Mouse (Mus musculus): Measurements from ENCODE around the gene Plekha8.
A peak's percentile ranks its signal among the peaks of the same experiment; 100 is the strongest.

The Plekha8 gene

DNA sequence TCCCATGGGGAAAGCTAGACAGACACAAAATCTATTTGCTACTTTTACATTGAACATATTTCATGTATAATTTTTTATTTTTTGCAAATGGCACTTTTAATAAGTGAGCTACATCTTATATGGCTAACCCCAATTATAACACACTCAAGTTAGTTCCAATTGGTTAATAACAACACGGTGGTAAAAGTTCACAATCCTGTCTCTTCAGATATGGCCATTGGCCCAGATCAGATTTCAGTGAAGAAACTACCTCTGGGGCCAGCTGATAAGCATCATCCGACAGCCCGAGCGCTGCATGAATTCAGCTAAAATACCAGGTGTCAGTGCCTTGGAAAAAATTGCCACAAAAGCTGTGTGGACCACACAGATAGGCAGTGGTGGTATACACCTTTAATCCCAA, 7.2 kb upstream of the Plekha8 start:
- no peak for DNase-seq

DNA sequence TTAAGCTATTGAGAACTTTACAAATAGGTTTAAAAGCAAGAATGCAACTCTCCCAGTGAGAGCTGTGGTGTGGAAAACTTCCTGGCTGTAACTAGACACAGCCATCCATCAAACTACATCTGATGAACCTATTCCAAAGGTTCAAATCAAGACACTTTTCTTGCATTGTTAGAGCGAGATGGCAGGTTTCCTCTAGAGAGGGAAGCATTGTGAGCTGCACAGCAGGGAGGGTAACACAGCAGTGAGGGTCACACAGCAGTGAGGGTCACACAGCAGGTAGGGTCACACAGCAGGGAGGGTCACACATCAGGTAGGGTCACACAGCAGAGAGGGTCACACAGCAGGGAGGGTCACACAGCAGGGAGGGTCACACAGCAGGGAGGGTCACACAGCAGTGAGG, 6.7 kb upstream of the Plekha8 start:
- DNase-seq = no peak

DNA sequence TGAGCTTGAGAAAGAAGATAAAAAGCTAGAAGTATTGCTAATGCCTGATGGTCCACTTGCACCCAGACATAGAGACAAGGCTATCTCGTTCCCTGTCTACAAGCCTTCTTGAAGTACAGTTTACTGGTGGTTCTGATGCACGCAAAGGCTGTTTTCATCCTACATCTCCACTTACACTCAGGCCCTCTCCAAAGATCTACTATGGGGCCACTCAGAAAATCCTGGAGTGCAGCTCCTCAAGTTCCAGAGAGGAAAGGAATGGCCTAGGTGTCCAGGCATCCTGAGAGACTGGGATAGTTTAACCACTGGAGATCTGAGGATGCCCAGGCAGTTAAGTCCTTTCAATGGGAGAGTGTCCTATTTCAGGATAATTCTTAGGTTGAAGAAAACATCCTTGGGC, 4.2 kb upstream of the Plekha8 start:
- DNase-seq = no peak

DNA sequence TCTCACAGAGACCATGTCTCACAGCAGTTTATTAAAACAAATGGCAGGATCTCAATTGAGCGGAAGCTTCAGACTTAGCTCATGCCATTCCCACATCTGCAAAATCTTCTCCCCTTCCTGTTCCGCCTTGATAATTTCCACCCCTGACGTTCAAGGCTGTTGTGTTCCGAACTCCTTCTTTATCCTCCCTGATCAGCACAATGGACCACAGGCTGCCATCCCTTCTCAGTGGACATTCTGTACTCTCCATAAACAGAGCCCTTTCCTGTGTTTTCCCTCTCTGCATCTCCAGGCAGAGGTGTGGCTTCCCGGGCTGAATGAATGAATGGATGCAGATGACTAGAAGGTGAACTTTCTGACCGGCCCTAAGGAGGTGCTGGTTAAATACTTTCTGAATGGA, 3.1 kb upstream of the Plekha8 start:
- no peak for DNase-seq

DNA sequence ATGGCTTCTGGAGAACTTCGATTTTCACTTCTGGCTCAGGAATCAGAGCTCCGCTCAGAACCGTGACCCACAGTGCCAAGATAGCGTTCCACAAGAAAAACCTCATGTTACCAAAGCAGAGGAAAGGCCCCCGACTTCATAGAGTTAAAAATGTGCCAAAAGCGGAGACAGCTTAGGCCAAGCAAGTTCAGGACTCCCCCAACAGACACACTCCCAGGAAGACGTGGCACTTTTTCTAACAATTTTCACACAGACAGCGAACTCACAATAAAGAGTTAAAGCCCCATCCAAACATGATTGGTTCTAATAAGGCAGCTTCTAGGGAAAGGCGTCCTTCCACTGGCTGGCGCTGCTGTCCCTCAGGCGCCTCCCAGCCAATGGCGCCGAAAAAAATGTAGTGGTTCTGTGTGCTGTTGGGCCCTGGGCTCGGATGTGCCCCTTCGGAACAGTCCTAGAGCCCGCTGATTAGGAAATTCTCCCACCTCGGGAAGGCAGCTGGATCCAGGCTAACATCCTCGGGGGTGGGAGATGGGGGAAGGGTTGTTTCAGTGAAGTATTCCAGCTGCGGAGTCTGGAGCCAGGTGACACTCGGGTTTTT, 1.9 kb upstream of the Plekha8 start:
- DNase-seq = peak; percentile 76

DNA sequence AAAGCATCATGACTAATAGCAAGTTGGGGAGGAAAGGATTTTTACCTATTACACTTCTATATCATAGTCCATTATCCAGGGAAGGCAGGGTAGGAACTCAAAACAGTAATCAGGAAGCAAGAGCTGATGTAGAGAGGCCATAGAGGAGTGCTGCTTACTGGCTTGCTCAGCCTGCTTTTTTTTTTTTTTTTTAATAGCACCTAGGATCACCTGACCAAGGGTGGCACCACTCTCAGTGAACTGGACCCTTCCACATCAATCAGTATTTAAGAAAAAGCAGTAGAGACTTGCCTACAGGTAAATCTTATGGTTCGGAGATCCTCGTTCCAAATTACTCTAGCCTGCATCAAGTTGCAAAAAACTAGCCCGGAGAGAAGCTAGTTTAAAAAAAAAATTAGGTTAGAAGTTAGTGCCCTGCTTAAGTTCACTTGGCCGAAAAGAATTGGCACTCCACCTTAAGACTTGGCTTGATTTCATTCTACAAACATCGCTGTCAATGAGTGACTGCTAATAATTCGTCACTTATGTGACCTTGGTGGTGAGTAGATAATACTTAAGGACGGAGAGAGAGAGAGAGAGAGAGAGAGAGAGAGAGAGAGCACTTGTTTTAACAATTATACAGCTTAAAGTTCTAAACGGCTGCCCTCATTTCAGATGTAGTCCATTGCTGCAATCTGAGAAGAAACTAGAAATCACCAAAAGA, 994 bp upstream of the Plekha8 start:
- DNase-seq = no peak

DNA sequence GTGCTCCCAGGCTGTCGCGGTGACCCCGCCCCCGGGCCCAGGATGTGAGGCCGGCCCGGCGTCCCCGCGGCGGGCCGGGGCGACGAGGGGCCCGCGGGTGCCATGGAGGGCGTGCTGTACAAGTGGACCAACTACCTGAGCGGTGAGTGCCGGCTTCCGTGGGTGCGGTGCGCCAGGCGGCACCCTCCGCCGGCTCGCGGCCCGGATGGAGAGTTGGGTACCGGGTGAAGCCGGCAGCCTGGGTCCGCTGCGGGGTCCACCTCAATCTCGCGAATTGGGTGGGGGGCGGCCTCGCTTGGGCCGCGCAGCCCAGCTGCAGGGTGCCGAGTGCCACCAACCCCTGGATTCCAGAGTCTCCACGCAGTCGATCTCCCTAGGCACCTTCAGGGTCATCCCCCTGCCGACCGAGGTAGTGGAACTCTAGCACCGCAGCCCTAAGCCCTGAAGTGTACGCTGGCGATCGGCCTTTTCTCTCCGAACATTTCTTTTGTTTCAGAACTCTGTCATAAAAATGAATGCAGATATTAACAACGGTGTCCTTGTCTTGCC, 493 bp downstream of the Plekha8 start:
- no peak for DNase-seq

DNA sequence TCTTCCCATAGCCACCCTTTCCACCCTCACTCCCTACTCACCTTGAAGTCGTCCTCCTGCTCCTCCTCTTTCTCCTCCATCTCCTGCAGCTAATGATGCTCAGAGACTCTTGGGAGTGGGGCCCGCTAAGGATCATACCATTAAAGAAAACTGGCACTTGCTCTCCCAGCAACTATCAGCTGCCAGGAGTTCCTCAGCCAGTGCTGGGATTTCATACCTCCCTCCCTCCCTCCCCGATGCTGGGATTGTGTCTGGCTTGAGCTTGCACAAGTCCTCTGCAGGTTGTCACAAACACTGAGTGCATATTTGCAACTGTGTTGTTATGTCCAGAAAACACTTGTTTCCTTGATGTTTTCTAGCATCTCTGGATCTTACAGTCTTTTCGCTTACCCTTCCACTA, 2.3 kb downstream of the Plekha8 start, which contains the start of gene Fkbp14:
Gene Fkbp14 (minus strand): TSS at position 101 of the 400 bp plus-strand sequence.
- DNase-seq = no peak

DNA sequence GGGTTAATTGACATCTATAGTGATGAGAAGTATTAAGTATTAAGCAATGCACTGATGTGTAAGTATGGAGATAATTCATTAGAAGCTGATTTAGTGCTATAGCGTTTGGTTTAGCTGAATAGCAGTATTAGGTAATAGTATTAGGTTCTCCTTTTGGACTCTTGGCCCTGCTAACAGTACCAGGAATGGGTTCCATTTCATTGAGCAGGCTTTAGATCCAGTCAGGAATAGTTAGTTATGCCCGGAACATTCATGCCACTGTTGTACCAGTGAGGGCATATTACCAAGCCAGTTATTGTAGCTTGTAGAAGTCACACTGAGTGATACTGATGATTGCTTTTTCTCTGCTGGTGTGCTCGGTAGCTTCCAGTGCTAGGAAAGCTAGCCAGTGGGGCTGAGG, 2.8 kb downstream of the Plekha8 start:
- no peak for DNase-seq

DNA sequence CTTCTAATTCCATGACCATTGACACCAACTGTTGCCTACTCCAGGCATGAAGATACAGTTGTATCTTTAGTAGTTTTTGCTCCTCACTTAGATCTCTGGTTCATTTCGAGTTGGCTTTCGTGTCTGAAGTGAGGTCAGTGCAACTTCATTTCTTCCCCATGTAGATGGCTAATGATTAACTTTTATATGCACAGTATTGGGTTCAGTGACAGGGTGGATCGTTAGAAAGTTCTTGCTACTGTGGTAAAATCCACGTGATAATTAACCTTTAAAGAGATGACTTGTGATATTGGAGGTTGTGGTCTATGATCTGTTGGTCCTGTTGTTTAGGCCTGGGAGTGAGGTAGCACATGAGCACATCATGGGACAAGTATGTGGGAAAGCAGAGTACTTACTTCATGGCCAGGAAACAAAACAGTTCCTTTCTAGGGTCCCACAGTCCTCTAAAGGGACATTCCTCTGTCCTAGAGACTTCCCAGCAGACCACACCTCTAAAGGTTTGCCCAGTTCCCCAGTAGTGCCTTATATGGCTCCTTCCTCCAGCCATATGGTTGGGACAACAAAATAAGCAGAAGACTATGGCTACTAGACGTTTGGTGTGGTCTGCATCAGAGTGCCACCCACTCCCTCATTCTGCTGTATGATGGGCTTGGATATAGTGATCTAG, 5.9 kb downstream of the Plekha8 start:
- no peak for DNase-seq

DNA sequence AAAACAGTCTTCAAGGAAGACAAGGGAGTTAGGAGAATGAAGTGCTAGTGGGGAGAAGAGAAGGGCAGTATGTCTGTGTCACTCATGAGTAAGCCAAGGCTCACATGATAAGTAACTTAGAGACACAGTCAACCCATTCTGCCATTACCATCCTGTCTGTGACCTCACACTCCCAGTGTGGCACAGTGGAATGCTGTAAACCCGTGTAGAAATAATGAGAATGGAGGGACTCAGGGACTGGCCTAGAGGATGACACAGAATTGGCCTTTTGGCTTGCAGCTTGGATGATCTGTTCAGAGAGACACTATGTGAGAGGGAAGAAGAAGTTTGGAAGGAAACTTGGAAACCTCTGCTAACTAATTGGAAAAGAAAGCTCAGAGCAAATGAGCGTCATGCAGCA, 8.0 kb downstream of the Plekha8 start:
- no peak for DNase-seq

DNA sequence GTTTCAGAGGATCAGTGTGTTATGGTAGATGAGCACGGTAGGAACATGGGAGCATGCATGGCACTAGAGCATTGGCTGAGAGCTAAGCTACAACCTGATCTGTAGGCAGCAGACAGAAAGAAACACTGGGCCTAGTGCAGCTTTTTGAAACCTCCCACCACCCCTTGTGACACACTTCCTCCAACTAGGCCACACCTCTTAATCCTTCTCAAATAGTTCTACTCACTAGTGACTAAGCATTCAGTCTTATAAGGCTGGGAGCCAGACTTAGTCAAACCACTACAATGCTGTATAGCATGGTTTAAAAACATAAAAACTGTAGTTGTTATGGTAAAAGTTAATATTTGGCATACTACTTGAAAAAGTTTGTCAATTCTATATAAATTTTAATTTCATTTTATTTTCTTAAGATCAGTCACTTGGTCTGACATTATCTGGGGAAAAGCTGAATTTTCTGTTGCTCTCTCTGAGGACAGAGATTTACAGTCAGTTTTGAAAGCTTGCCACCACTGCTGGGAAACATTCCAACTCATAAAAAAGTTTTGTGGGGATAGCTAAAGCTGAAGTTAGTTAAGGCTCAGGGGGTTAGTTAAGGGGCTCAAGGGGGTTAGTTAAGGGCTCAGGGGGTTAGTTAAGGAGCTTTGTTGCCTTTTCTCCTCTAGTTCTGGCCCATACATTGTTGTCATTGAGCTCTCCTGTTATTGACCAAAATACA, 9.2 kb downstream of the Plekha8 start:
- no peak for DNase-seq

DNA sequence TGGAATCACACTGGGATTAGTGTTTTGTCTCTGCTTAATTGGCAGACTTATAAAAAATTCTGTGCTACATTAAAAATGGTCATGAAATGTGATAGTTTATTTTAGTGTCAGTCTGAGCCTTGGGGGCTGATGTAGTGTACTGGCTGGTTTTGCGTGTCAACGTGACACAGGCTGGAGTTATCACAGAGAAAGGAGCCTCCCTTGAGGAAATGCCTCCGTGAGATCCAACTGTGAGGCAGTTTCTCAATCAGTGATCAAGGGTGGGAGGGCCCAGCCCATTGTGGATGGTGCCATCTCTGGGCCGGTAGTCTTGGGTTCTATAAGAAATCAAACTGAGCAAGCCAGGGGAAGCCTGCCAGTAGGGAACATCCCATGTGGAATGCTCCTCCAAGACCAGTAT, 11.3 kb downstream of the Plekha8 start:
- DNase-seq = no peak

DNA sequence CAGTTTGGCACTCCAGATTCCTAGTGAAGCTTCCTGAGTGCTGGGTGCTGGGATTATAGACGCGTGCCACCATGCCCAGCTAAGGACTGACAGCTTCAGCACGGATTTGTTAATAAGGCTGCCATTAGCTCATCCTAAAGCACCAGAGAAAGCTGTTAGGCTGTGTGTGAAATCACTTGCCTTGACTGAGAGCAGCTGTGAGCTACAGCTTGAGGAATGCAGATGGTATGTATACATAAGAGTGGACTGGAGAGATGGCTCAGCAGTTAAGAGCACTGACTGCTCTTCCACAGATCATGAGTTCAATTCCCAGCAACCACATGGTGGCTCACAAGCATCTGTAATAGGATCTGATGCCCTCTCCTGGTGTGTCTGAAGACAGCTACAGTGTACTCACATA, 22.5 kb downstream of the Plekha8 start:
- no peak for DNase-seq

DNA sequence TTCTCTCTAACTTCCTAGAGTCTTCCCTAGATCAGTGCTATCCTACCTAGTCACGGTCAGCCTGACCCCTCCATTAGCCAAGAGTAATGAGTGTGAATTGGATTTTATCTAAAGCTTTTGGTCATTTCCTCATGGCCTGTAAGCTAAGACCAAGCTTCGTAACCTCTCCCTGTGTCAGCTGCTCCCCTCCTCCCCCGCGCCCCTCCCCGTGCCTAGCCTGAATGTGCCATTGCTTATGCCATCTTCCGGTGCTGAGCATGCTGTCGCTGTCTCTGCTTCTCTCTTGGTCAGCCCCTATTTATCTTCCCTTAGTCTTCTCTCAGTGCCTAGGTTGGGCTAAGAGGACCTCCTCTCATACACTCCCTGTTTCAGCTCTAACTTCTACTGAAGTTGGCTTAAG, 24.6 kb downstream of the Plekha8 start:
- no peak for DNase-seq

DNA sequence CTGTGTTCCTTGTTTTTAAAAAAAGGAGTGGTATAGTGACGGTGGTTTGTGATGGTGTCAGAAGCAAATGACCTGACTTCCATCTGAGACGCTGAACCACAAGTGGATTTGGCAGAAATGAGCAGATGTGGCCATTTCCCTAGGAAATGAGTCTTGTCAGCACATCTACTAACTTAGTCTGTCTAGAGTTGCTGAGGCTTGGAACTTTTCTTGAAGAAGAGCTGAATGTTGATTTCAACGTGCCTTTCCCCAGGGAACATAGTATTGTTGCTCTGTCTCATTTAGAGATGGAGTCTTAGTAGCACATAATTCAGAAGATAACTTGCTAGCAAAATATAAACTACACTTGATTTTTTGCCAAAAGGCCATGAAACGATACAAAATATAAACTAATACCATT, 25.4 kb downstream of the Plekha8 start:
- DNase-seq = no peak

DNA sequence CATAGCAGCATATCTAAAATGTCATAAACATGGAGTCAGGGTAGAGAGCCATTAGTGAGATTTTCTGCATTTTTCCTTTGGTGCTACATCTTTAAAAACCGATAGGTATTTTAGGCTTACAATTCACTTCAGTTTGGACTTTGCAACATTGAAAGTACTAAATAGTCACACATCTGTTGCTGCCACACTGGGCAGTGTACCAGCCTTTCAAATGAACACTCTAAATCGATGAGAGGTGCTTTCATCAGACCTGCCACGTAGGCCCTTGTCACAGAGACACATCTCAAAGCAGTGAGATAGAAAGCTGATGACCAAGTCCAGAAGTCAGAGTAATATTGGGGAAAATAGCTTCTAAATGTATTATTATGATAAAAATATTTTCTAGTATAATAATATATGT, 33.5 kb downstream of the Plekha8 start:
- DNase-seq = no peak

DNA sequence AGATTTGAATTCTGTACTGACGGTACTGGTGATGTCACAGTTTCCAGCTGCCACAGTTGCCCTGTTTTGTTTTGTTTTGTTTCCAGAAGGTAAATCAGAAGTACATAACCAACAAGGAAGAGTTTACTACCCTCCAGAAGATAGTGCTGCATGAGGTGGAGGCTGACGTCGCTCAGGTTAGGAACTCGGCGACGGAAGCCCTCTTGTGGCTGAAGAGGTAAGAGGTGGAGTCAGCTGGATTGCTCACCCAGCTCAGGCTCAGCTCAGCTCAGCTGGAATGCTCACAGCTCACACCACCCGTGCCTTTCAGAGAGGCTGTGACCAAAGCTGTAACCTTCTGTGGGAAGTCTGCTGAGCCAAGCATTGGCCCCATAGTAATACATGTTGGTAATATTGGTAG, 34.8 kb downstream of the Plekha8 start:
- peak; percentile 38 for DNase-seq

DNA sequence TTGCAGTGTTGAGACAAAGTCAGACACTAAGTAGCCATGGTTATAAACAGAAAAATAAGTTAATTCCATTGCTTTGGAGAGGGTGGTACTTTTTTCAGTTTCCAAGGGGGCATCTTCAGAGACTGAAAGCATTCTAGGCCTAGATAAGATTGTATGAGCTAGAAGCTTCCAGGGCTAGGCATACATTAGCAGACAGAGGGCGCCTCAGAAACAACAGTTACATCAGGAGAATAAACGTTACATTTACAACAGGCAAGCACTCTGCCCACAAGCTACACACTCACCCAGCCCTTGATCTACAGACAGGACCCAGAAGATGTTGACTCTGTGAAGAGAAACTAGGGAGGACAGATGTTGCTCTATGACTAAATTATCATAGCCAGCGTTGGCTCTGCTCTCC, 36.6 kb downstream of the Plekha8 start:
- DNase-seq = peak; percentile 38

DNA sequence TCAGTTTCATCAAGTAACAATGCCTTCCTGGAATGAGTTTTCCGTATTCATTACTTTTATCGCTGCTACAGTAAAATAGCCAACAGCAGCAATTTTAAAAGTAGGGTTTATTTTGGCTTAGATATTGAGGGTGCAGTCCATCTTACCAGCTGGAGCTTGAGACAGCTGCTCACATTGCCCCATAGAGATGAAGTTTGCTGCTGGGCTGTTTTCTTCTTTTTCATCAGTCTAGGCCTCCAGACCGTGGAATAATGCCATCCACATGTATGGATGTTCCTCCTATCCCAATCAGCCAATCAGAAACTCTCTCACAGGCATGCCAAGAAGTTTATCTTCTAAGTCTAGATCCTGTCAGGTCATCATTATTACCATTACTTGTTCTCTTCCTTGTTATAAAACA, 45.0 kb downstream of the Plekha8 start:
- no peak for DNase-seq

DNA sequence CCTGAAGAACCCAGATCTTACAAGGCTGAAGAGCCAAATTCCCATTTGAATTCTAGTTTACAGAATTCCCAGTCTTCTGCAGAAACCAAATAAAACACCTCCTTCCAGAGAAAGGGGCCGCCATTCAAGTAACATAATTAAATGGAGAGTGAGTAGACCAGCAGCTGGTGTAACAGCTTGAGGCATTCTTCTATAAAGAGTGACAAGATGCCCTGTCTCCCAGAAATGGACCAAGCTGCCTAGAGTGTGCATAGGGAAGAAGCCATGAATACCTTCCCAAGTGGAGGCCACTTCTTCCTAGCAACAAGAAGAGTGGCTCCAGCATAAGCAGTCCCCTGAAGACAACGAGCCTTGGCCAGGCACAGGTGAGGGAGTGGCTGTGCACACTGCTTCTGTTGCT, 47.0 kb downstream of the Plekha8 start:
- no peak for DNase-seq

DNA sequence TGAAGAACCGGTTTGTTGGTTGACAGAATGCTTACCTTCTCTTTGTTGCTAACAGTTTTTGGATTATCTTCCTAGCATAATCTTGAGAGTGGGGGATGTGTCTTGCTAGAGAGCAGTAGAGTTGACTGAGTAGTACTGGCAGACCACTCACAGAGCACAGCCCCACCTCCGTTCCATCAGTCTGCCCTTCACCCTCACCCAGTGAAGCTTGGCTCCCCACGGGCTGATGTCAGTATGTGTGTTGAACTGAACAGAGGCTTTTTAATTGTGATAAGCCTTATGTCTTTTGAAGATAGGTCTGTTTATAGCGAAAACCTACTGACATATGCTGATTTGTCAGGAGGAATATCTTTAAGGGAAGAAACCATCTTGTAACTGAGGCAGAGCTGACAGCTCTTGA, 48.3 kb downstream of the Plekha8 start:
- no peak for DNase-seq

DNA sequence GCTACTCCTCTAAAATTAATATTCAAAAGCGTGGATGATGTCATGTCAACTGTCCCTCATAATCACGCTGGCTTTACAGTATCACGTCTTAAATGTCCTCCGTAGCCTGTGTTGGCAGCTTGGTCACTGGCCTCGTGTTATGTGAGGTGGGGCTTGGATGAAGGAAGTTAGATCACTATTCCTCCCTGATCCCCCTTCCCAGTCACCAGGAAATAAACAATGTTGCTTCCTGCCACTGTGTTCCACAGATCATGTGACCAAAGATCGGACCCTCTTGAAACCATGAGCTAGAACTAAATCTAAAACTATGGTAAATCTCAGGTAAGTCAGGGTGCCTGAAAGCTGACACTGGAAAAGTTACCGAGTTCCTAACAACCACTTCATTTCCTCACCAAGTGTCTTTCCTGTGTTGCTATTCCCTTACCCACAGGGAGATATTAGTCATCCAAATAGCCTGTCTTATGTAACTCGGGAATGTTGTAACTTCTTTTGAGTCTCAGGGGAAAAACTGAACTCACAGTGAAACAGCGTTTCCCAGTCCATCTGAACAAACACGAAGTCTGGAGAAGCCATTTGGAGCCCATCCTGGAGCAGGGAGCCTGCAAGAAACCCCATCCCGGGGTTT, 60.7 kb downstream of the Plekha8 start:
- DNase-seq = no peak

Data from thymus, postnatal 14 days (tissue).